In the genomic region with DNA sequence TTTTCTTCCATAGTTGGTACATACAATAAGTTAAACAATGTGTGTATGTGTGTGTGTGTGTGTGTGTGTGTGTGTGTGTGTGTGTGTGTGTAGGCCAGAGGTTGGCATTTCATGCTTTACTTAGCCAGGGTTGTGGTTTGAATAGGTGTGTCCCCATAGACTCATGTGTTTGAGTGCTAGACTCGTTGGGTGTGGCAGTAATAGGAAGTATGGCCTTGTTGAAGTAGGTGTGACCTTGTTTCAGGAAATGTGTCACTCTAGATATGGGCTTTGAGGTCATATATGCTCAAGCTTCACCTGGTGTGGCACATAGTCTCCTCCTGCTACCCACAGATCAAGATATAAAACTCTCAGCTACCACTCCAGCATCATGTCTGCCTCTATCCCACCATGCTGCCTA, we compare ENCODE assay signal across 26 mouse cellular contexts.
"Had no signal": no experiment of that assay in that cellular context is flagged by ENCODE, and none has a peak within 500 bp of the region (broad histone marks: within the 10 kb centered on the region; RNA-seq: fewer than 3 reads in every experiment).

No protein-coding gene starts in this region.

- H3K36me3 ChIP-seq: heart, embryonic 10.5 days; heart, embryonic 12.5 days; hindbrain, embryonic 10.5 days; hindbrain, embryonic 13.5 days; hindbrain, embryonic 15.5 days; intestine, embryonic 15.5 days; kidney, embryonic 15.5 days; limb, embryonic 13.5 days; limb, embryonic 15.5 days; liver, embryonic 12.5 days had no signal

- H3K4me1 ChIP-seq: heart, embryonic 10.5 days; heart, embryonic 12.5 days; hindbrain, embryonic 10.5 days; hindbrain, embryonic 13.5 days; hindbrain, embryonic 15.5 days; intestine, embryonic 15.5 days; kidney, embryonic 15.5 days; limb, embryonic 13.5 days; limb, embryonic 15.5 days; liver, embryonic 12.5 days had no signal

- H3K27ac ChIP-seq: gastrocnemius, adult 2 months; heart, embryonic 10.5 days; hindbrain, embryonic 10.5 days; hindbrain, embryonic 13.5 days; hindbrain, embryonic 15.5 days; hindbrain, postnatal 0 days; intestine, embryonic 15.5 days; kidney, embryonic 15.5 days; kidney, postnatal 0 days; limb, embryonic 13.5 days; limb, embryonic 15.5 days; liver, embryonic 12.5 days had no signal

- DNase-seq: gastrocnemius, adult 2 months; gastrocnemius, postnatal 10 days; gastrocnemius, postnatal 25 days; heart, adult 18-20 months; heart, postnatal 10 days; heart, postnatal 4 days; kidney, adult 2 months; kidney, adult 9 months; kidney, postnatal 14 days; kidney, postnatal 36 days; layer of hippocampus, adult 9-11 months; layer of hippocampus, postnatal 36 days; left cerebral cortex, postnatal 4 days had no signal

- H3K4me2 ChIP-seq: heart, embryonic 12.5 days; hindbrain, embryonic 13.5 days; hindbrain, embryonic 15.5 days; intestine, embryonic 15.5 days; kidney, embryonic 15.5 days; limb, embryonic 13.5 days; limb, embryonic 15.5 days; liver, embryonic 12.5 days had no signal

- H3K9me3 ChIP-seq: heart, embryonic 10.5 days; heart, embryonic 12.5 days; hindbrain, embryonic 10.5 days; hindbrain, embryonic 13.5 days; hindbrain, embryonic 15.5 days; intestine, embryonic 15.5 days; kidney, embryonic 15.5 days; limb, embryonic 13.5 days; limb, embryonic 15.5 days; liver, embryonic 12.5 days had no signal

- H3K27me3 ChIP-seq: heart, embryonic 12.5 days; hindbrain, embryonic 13.5 days; hindbrain, embryonic 15.5 days; intestine, embryonic 15.5 days; kidney, embryonic 15.5 days; limb, embryonic 13.5 days; limb, embryonic 15.5 days; liver, embryonic 12.5 days had no signal

- H3K9ac ChIP-seq: heart, embryonic 12.5 days; hindbrain, embryonic 13.5 days; hindbrain, embryonic 15.5 days; intestine, embryonic 15.5 days; kidney, embryonic 15.5 days; limb, embryonic 13.5 days; limb, embryonic 15.5 days; liver, embryonic 12.5 days had no signal

- ATAC-seq: hindbrain, postnatal 0 days; intestine, embryonic 15.5 days; intestine, postnatal 0 days; liver, embryonic 12.5 days had no signal

- H3K4me3 ChIP-seq: gastrocnemius, adult 2 months; heart, embryonic 10.5 days; heart, embryonic 12.5 days; hindbrain, embryonic 10.5 days; hindbrain, embryonic 13.5 days; hindbrain, embryonic 15.5 days; intestine, embryonic 15.5 days; kidney, embryonic 15.5 days; limb, embryonic 13.5 days; limb, embryonic 15.5 days; liver, embryonic 12.5 days had no signal
